Mouse (Mus musculus) thymus, postnatal 10 days (tissue): ENCODE measurements around the gene Wnt7b.

ENCODE experiments used
- DNase-seq, 2 experiments: peaks; one replicate each; pipeline ENCODE4 v3.0.0; 2021; ENCODE audit warnings: low spot score in 2 of 2

Gene Wnt7b

GRCm38 (mm10) chr15:85601202-85601601 lies 18.9 kb upstream of the Wnt7b start:
- DNase-seq, result no peak

GRCm38 (mm10) chr15:85600696-85601094 lies 18.4 kb upstream of the Wnt7b start:
- no peak for DNase-seq

- no peak for DNase-seq
Observed at GRCm38 (mm10) chr15:85599887-85600695, 17.8 kb upstream of the Wnt7b start.

GRCm38 (mm10) chr15:85598984-85599886 lies 17.0 kb upstream of the Wnt7b start:
- DNase-seq, result peak in 1 of 2 experiments; percentile 52

- no peak for DNase-seq
Observed at GRCm38 (mm10) chr15:85598443-85598842, 16.2 kb upstream of the Wnt7b start.

GRCm38 (mm10) chr15:85597403-85597802 lies 15.1 kb upstream of the Wnt7b start:
- no peak for DNase-seq

GRCm38 (mm10) chr15:85592674-85593073 lies 10.4 kb upstream of the Wnt7b start:
- DNase-seq, result no peak

- no peak for DNase-seq
Observed at GRCm38 (mm10) chr15:85590831-85591230, 8.6 kb upstream of the Wnt7b start.

GRCm38 (mm10) chr15:85583504-85583903 lies 1.2 kb upstream of the Wnt7b start:
- peak; percentile 43 to 84 for DNase-seq

- DNase-seq, result peak; percentile 47 to 73
Observed at GRCm38 (mm10) chr15:85583024-85583423, 751 bp upstream of the Wnt7b start.

GRCm38 (mm10) chr15:85581563-85582064 lies 659 bp downstream of the Wnt7b start:
- no peak for DNase-seq

- DNase-seq, result no peak
Observed at GRCm38 (mm10) chr15:85580934-85581562, 1.2 kb downstream of the Wnt7b start.

GRCm38 (mm10) chr15:85580483-85580882 lies 1.8 kb downstream of the Wnt7b start:
- DNase-seq, result no peak

GRCm38 (mm10) chr15:85577583-85578460 lies 4.5 kb downstream of the Wnt7b start:
- DNase-seq, result no peak

GRCm38 (mm10) chr15:85576511-85577440 lies 5.5 kb downstream of the Wnt7b start:
- DNase-seq, result no peak

GRCm38 (mm10) chr15:85576110-85576509 lies 6.2 kb downstream of the Wnt7b start:
- no peak for DNase-seq

GRCm38 (mm10) chr15:85574558-85574957 lies 7.7 kb downstream of the Wnt7b start:
- DNase-seq, result no peak

GRCm38 (mm10) chr15:85574086-85574485 lies 8.2 kb downstream of the Wnt7b start:
- DNase-seq, result no peak

- DNase-seq, result no peak
Observed at GRCm38 (mm10) chr15:85572619-85573254, 9.5 kb downstream of the Wnt7b start.
